Mouse (Mus musculus): ENCODE data around the gene Rpl23.
A peak's percentile ranks its signal among the peaks of the same experiment; 100 is the strongest.

Gene Rpl23

DNA sequence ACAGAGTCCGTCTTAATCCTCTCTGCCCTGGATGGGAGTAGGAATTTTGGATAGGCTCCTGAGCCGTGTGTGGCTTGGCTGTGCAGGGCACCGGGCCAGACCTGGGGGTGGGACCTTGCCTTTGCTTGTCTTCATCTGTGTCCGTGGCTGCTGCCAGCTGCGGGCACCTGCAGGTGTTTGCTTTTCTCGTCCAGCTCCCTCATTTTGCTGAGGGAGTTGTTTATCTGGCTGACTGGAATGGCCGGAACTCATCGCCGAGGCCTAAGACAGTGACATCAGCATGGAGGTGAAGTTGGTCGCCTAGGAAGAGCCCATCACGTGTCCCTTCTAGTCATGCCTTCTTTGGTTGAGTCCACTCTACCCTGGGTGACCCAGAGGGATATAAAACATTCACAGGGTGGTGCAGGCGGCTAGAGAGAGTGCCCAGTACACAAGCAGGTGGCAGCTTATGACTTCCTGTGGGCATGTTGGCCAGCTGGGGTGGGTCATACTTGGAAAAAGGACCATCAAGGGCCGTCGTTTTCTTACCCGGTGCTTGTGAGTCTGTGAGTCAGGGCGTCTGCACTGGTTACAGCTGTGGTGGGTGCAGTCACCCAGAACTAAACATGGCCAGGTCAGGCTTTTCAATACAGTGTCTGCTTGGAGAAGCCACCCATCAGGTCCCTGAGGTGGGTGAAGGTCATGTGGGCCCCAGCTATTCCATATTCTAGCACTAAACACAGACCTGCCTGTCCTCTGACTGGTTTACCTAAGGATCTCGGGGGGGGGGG, 31.7 kb upstream of the Rpl23 start:
- DNase-seq (ENCODE audit: low read depth), result no peak

DNA sequence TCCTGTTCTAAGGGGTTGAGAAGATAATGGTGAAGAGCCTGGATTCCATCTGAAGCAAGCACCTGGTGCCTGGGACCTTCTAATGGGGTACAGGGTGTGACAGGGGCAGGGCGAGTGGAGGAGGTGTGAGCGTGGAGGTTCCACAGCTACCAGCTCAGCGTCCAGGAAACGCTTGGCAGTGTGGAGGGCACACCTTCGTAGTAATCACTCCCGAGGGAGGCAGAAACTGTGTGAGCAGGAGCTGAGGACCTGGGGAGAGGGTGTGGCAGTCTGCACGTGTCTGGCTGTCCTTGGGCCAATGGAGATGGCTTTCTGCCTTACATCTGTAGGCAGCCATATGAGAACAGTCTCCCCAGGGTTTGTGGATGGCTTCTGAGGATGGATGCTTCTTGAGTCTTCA, 30.8 kb upstream of the Rpl23 start:
- DNase-seq (ENCODE audit: low read depth), result no peak

DNA sequence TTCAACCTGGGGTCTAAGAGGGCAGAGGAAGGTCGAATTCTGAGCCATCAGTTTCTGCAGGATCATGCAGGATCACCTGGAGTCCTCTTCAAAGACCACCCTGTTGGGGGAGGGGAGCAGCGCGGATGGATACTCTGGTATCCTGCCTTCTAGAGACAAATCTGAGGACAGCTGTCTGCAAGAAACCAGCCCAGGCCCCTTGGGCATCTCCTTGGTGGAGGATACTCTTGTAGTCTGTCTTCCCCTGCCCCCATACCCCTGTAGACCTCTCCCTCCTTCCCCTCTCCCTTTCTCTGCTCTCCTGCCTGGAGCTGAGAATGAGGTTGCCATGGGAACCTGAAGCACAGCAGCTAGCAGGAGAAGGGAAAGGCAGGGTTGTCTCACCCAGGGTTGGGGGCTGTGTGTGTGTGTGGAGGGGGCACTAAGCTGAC, 30.3 kb upstream of the Rpl23 start:
- DNase-seq (ENCODE audit: low read depth), result no peak

DNA sequence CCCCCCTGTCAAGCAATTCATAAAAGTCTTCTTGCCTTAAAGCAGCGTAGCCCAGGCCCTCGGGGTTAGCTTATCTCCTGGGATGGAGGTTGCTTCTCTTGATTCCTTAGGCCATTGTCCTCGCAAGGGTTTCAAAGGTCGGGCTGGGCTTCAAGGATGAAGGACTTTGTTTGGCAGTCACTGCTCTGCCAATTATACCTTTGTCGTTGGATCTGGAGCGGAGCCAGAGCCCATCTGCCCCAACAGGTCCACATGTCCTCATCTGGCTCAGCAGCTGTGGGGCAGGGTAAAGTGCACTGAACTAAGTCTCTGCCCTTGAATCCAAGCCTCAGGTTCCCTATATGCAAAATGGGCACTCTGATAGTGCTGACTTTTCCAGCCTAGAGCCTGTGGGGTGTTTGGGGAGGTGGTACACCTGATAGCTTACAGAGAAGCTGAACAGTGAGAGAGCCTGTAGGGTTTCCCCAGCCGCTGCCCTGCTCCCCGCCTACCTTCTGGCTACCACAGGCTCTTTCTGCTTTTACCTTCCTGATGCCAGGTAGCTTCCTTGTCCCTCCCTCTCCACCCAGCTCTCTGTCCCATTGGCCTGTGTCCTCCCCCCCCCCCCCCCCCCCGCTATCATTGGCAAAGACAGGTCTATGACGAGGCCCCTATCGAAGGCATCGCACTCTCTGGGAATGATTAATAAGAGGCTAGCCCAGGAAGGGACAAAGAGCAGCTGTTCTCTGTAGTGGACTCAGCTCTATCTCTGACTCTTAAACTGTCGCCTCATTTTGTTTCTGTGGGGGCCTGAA, 29.5 kb upstream of the Rpl23 start:
- no peak for DNase-seq (ENCODE audit: low read depth)

DNA sequence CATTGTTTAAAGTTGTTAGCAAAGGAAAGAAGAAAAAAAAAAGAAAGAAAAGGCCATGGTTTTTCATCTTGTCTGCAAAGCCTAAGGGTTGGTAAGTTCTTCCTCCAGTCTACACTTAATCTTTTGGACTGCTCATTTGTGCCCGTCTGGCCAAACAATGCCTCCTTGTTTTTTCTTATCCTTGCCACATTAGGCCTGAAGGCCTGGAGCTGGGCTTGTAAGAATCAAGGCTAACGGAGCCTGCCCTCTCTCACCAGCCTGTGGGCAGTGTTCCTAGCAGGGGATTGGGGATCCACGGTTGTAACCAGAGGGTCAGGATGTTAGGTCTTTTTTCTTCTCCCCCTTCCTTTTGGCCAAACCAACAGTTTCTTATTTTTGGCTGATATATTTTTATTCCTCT, 28.7 kb upstream of the Rpl23 start:
- no peak for DNase-seq (ENCODE audit: low read depth)

DNA sequence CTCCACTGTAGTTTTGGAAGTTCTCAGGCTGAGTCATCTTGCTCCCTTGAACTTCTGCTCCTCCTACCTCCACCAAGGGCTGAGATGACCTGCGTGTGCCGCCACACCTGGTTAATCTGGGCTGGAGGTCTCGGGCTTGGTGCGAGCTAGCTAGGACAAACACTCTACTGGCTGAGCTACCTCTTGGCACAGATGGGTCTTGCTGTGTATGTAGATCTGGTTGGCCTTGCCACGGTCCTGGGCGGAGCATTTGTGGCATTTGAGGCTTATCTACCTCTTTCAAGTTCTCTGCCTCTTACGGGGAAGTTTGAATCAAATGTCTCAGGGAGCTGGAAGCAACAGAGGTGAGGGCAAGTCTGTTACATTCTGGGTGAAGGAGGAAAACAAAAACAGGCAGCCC, 28.1 kb upstream of the Rpl23 start:
- peak; percentile 85 for DNase-seq (ENCODE audit: low read depth)

DNA sequence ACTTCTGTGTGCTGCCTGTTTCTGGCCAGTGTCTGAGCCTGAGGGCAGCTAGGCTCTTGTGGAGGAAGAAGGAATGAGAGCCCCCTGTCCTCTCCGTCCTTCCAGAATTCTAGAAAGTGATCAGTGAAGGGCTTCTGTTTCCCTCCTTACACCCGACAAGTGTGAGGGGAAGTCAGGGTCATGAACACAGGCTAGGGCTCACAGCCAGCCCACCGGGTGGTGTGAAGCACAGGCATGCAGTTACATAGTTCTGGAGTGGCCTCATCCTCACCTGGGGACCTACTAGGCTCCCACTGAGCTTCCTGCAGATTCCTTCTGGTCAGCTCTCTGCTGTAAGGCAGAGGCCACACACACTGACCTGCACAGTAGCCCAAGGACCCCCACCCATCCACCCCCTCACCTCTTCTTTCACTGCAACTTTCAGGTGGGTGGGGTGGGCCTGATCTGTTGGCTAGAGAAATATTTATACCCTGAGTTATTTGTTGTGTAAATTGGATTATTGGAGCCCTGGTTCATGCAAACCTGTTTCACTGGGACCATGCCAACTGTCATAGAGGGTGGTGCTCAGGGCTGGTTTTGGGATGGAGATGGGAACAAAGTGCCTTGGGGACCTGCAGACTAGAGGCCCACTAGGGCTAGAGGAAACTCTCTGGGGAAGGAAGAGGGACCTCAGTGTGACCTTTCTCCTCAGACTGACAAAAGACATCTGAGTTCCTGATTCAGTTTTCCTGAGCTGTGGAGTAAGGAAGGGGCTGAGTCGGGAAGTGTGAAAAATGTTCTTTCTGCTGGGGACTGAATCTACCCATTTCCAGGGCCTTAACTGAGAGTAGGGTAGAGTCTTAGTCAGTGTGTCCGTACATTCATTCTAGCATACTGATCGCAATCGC, 27.2 kb upstream of the Rpl23 start:
- no peak for DNase-seq (ENCODE audit: low read depth)

DNA sequence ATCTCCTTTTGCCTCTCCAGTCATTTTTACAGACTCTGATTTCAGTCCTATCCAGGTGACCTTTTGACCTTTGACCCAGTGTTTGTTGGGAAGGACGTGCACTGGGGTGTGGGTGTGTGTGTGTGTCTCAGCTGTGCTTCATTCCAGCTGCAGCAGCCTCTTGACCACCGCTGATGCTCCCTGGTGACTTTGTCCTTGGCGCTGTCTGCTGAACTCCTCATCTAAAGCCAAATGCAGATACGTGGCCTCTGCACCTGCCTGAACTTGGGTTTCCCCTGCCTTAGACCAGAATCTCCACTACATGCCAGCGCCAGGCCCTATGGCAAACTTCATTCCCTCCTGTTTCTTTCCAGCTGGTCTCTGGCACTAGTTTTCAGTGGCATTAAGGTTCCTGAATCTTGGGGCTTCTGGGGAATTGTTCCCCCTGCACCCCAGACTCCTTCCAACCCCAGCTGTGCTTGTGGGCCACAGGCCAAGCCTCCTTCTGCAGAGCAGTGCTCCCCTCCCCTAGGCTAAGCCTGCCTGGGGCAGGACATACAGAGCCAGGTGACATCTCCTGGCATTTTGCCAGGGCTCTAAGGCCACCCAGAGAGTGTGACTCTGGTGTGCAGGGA, 26.5 kb upstream of the Rpl23 start:
- DNase-seq (ENCODE audit: low read depth), result no peak

DNA sequence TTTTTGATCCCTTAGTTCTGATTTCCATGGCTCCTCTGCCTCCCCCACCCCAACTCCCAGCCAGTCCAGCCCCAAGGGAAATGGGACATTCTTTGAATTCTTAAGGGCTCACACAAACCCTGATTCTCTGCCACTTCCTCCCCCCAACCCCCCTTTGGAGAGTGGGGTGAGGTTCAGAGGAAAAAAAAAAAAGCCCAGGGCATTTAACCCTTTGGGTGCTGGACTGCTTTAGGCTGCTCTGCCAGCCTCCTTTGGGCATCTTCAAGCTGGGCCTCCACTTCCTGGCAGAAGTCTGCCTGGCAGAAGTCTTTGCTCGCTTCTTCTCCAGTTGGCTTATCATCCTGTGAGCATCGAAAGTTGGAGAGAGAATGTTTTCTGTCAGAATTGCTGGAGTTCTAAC, 25.9 kb upstream of the Rpl23 start:
- peak; percentile 81 for DNase-seq (ENCODE audit: low read depth)

DNA sequence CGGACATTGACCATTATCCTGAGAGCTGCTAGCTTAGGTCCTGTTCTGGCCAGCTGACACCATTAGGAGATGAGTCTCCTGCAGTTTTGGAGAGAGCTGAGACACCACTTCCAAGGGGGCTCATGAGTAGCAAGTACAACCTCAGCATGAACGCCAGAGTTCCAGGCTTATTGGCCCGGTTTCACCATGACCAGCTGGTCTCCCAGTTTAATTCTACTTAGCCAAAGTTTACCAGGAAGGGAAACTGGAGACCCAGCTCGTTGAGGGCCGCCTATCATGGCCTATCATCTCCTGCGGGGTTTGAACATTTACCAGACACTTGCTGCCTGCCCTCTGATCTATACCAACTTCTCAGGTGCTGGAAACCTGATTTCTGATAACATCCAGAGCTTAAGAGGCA, 25.4 kb upstream of the Rpl23 start:
- no peak for DNase-seq (ENCODE audit: low read depth)

DNA sequence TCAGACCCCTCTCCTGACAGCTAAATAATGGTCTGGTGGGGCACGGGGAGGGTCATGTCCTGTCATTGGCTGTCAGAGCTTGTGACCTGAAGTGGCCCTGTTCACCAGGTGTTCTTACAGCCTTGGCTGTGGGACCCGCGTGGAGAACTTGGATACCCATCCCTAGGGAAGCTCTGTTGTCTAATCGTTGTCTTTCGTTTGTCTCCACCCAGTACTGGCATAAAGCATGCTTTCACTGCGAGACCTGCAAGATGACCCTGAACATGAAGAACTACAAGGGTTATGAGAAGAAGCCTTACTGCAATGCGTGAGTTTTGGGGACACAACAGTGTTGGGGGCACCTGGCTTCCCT, 24.4 kb upstream of the Rpl23 start:
- DNase-seq (ENCODE audit: low read depth), result no peak

DNA sequence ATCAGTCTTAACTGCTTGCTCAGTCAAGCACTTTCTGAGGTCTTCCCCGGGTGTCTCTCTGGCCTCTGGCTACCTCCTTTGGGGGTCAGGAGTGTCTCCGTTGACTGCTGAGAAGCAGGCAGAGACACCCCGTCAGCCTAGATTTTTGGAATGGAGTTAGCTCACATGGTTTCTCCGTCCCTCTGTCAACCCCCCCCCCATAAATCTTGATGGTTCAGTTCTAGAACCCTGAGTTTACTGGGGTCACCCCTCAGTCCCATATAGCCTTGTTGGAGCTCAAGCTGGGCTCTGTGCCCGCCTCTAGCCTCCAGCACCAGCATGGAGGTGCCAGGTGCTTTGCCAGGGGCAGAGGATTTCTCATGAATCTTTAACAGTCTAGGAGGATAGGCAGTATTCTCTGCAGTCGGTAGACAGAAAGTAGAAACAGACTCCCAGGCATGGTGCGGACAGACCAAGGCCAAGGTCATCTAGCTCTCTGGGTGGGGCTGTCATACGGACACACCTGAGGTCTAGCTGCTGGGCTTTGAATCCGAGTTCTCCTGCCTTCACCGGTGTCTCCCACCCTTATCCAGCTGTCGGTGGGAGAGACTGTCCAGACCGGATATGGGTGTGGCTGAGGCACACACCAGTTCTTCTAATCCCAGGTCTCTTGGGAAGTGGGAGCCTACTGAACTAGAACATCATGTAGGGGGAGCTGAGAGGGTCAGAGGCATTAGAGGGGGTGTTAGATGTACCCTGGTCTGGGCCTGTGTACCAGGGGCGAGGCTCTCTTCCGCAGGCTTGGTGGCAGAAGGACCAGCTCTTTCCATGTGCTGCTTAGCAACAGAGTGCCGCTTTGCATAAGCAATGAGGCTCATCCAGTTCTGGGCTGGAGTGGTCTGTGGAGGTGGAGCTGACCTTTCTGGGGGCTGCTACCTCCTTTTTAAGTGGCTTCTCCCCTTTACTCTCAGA, 23.7 kb upstream of the Rpl23 start:
- DNase-seq (ENCODE audit: low read depth), result no peak

DNA sequence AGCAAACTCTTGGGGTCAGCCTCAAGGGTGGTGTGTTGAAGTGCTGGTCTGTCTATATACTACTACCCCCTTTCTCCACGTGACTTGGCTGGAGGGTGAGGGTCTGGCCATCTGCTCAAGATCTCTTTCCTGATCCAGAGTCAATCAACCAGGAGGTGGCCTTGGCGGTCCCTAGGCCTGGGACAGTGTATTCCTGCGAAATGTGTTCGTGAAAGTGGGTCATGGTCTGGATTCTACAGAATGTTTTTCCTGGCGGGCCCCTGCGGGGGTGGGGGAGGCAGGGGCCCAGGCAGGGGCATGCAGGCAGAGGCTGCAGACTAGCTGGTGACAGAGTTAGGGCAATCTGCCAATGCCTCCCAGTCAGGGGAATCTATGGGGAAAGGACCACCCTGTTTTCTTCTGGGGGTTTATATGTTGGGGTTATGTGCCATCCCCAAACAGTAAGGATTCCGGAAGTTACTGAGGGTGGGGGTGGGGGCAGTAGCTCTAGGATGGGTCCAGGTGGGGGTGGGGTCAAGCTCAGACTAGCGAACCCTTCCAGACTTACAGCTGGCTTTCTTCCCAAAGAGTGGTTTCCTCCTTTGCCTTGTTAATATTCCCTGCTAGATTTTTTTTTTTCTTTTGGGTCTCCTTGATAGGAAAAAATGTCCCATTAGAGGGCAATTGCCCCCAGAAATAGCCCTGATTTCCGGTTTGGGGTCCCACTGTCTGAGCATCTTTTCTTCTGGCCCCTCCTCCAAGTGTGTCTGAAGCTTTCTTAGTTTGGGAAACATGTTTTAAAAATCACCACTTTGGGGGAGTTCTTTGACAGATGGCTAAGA, 22.8 kb upstream of the Rpl23 start:
- no peak for DNase-seq (ENCODE audit: low read depth)

DNA sequence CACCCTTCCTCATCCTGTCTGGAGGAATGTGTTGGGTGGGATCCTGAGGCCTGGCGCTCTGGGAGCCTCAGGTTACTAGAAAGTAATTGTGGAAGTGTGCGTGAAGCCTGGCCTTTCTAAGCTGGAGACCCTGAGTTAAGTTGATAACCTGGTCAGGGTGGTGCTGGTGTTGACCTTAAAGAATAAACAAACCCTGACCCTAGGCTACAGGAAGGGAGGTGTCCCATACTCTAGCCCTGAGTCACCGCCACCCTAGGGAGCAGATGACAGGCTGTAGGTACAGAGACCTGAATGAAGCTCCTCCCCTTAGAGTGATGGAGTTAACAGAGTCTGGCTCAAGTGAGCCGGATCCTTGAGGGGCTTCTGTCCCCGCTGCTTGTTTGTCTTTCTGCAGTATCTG, 21.6 kb upstream of the Rpl23 start:
- no peak for DNase-seq (ENCODE audit: low read depth)

DNA sequence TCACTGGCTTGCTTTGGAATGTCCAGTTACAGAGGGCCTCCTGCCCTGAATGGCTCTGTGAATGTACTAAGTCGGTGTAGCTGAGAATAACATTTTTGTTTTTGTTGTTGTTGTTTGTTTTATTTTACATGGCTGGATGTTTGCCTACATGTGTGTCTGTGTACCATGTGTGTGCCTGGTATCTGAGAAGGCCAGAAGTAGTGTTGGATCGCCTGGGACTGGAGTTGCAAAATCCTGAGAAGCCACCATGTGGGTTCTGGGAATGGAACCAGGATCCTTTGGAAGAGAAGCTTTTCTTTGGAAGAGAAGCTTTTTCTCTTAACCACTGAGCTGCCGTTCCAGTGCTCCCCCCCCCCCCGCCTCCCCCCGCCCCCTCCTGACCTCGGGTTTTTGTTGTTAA, 20.3 kb upstream of the Rpl23 start:
- no peak for DNase-seq (ENCODE audit: low read depth)

DNA sequence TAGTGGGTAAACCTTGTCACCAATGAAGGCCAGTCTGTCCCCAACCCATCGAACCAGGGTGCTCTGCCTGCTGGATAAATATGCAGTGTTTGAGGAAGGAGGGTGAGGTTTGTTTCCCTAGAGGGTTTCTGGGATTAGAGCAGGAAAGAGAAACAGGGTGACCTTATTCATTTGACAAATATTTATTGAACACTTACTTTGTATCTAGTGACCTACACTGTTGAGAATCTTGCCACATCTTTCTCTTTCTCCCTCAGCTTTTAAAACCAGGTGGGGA, 19.9 kb upstream of the Rpl23 start:
- DNase-seq (ENCODE audit: low read depth), result no peak

DNA sequence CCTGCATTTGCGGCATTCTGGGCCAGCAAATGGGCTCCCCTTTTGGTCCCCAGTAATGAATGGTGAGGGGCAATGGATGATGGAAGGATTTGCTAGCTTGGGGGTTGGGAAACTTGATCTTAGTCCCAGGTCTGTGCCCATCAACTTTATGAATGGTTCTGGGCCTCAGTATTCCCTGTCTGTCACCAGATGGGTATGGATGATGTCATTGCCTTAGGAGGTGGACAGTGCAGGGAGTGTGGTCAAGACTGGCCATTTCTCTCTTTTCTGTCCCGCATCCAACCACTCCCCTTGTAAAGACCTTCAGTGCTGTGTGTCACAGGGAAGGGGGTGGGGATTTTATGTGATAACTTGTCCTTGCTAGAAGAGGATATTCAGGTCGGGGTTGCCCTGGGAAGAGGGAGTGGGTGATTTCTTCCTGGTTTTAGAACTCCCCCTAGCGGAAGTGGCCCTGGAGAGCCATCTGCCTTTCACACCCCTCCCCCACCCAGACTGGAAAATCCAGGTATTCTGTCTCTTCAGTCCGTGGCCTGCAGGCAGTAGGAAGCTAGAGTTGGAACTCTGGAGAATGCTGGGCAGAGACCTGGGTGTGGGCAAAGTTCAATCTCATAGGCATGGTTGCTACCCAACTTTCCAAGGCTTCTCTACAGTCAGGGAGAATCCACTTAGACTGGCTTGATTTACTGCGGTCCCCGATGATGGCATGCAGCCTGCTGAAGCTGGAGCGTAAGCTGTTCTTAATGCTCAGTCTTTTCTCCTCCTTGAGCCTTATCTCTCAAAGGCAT, 19.4 kb upstream of the Rpl23 start:
- DNase-seq (ENCODE audit: low read depth), result no peak

DNA sequence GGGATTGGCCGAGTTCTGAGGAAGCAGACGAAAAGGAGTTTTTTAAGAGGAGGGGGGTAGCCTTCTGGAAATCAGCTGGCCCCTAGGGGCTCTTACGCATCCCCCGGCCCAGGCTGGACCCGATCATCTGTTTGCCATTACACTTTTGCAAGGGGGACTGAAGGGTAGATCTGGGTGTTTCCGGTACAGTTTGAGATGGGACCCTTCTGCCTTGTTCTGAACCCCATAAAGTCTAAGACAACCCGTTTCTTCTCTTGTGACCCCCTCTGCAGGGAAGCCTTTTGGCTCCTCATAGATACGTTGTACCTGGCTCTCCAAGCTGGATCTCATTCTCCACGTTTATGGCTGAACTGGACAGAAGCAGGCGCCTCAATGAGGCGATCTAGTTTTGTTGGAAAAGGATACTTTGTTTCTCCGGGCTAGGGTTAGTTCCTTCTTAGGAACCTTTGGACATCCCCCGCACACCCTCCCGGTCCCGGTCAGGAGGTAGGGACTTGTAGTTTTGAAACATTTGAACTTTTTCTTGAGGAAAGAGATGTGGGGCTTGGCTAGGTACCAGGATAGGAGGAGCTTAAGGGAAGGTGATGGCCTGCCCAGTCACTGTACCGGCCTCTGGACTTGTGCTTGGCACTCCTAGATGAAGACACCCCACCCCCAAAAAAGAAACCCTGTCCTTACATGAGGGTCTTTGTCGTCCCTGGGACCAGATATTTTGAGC, 18.6 kb upstream of the Rpl23 start:
- no peak for DNase-seq (ENCODE audit: low read depth)

All from naive thymus-derived CD4-positive, alpha-beta T cell, adult 2 months (primary cell).